Mouse (Mus musculus) lung, adult 2 months (tissue): ENCODE results near the gene Mcat.

Experiments
- CTCF ChIP-seq: fragments of 200-500 bp; IDR thresholded peaks from 2 replicates; pipeline ENCODE4 v1.5.1; 2011; ENCODE audit warnings: mild to moderate bottlenecking, low read length, control low read depth; ENCODE audit not compliant: insufficient read depth
- POLR2A ChIP-seq: fragments of 200-500 bp; IDR thresholded peaks from 2 replicates; pipeline ENCODE4 v1.6.1; 2011; ENCODE audit warnings: low read depth, mild to moderate bottlenecking, control low read depth, low read length, borderline replicate concordance; ENCODE audit errors: extremely low read depth

GRCm38 (mm10) chr15:83591758-83592157 lies 28.2 kb upstream of the Mcat start:
- no peak for TF ChIP-seq CTCF
- TF ChIP-seq POLR2A, result no peak
